Mouse (Mus musculus) thymus, adult 2 months (tissue): ENCODE data around the gene R3hdm4. TPM values are rescaled to one million over a fixed set of nuclear protein-coding genes. Genes with fewer than 3 reads are reported as not detected.
"Not testable (repeated sequence)": the region's sequence is repeated elsewhere in the genome, so short reads cannot be mapped to it uniquely, and the experiment has no call there.

Experiments
- DNase-seq: peaks from one replicate; pipeline ENCODE4 v3.0.0; 2021
- H3K27ac ChIP-seq: fragments of 200-500 bp; 2 replicates; pipeline ENCODE4 v1.5.1; 2012; ENCODE audit warnings: low read length, control low read depth; ENCODE audit not compliant: control insufficient read depth, insufficient read depth
- H3K27me3 ChIP-seq: fragments of 200-500 bp; 2 replicates; pipeline ENCODE4 v1.6.1; 2012; ENCODE audit warnings: mild to moderate bottlenecking, low read length, moderate library complexity, mixed read lengths; ENCODE audit not compliant: control insufficient read depth, insufficient read depth
- H3K36me3 ChIP-seq: fragments of 200-500 bp; 2 replicates; pipeline ENCODE4 v1.6.1; 2012; ENCODE audit warnings: mild to moderate bottlenecking, low read length, moderate library complexity; ENCODE audit not compliant: control insufficient read depth, insufficient read depth
- H3K4me1 ChIP-seq: fragments of 200-500 bp; replicated peaks from 2 replicates; pipeline ENCODE4 v1.6.1; 2012; ENCODE audit warnings: low read length; ENCODE audit not compliant: control insufficient read depth, insufficient read depth
- H3K4me3 ChIP-seq: fragments of 200-500 bp; 2 replicates; pipeline ENCODE4 v1.5.1; 2012; ENCODE audit warnings: mild to moderate bottlenecking, low read length, control low read depth, moderate library complexity; ENCODE audit not compliant: control insufficient read depth, insufficient read depth
- CTCF ChIP-seq: fragments of 200-500 bp; IDR thresholded peaks from 2 replicates; pipeline ENCODE4 v1.5.1; 2012; ENCODE audit warnings: mild to moderate bottlenecking, control low read depth, low read length, moderate library complexity, borderline replicate concordance; ENCODE audit not compliant: control insufficient read depth, poor library complexity, insufficient read depth; ENCODE audit errors: extremely low read depth
- POLR2A ChIP-seq: fragments of 200-500 bp; IDR thresholded peaks from 2 replicates; pipeline ENCODE4 v1.6.1; 2012; ENCODE audit warnings: mild to moderate bottlenecking, low read length, control low read depth, moderate library complexity; ENCODE audit not compliant: control insufficient read depth, poor library complexity, insufficient read depth; ENCODE audit errors: extremely low read depth
- WGBS: fragments of 180-500 bp; shearing (Covaris S2); methylation state at CpG from one replicate; pipeline ENCODE4 v1.1.7; 2018; 5-methylcytosine and 5-hydroxymethylcytosine counted together
- polyA plus RNA-seq: library from polyadenylated mRNA; depleted of rRNA; stranded (reverse); fragments of >200 nt; gene quantifications from 2 replicates; pipeline ENCODE4 v1.2.3, GENCODE M21; 2012

R3hdm4 gene
- polyA plus RNA-seq, 1 experiment, result 279 TPM

DNA sequence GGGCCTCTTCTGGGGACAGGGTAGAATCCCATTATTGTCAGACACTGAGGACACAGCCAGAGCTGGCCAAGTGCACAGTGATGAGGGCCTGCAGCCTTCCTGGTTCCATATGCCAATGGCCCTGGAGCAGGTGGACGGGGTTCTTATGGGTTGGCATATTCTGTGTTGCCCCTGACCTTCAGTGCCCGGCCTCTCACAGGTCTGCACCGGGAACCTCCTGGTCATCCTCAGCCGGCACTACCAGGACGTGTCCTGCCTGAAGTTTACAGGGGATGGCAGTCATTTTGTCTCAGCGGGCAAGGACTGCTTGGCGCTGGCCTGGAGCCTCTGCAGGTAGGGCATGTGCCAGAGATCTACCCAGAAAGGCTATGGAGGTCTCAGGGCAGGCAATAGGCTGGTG, 43.7 kb upstream of the R3hdm4 start:
- TF ChIP-seq CTCF, result no peak
- TF ChIP-seq POLR2A, result no peak
- Histone ChIP-seq H3K36me3 (peaks cover 5% of the 10 kb centered on the region; the same call in 1 of the 2 replicates), H3K27me3 (no peaks in the 10 kb centered on the region), H3K4me3 (no peak overlapping the region), H3K4me1 (peaks cover 6% of the 10 kb centered on the region), H3K27ac (no peak overlapping the region)
- 97% methylated on average over 7 of the region's 7 CpGs for WGBS
- DNase-seq, result no peak

DNA sequence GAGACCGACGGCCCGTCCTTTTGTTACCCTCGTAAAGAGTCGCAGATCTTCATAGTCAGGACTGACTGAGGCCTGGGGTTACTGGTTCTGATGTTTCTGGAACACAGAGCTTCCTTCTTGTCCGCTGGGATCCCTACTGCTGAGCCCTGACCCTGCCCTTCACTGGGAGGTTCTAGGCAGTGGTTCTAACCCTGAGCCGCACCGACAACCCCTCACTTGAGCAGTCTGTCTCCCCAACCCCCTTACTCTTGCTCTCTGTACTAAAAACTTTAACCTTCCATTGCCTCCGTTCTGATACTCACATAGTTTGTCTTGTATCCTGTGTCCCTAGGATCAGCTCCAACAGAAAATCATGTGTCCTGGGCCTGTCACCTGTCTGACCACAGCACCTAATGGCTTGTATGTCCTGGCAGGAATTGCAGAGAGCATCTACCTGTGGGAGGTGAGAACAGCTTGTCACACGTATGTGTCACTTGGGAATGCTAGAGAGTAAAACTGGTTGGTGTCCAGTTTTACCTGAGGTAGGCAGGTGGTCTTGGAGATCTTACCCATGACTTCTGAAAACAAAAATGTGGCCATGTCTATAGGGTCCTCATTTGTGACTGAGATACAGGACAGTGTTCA, 39.8 kb upstream of the R3hdm4 start:
- Histone ChIP-seq H3K36me3 (no peaks in the 10 kb centered on the region; the same call in 1 of the 2 replicates), H3K4me3 (peak overlapping the region; percentile 74), H3K27me3 (no peaks in the 10 kb centered on the region), H3K4me1 (peaks cover 8% of the 10 kb centered on the region), H3K27ac (no peak overlapping the region)
- DNase-seq, result no peak
- TF ChIP-seq CTCF (no peak), POLR2A (no peak)
- WGBS, result 13% methylated on average over 10 of the region's 10 CpGs

- H3K27me3 ChIP-seq, result no peaks in the 10 kb centered on the region
- WGBS, result under 1% methylated on average over 61 of the region's 61 CpGs
- TF ChIP-seq CTCF (peak; percentile 95), POLR2A (peak; percentile 58)
- no peaks in the 10 kb centered on the region; the same call in 1 of the 2 replicates for H3K36me3 ChIP-seq
- peak; percentile 99 for DNase-seq
- peaks cover 8% of the 10 kb centered on the region for H3K4me1 ChIP-seq
- no peak within 1 kb of the TSS for H3K27ac ChIP-seq
- peak within 1 kb of the TSS; percentile 74 for H3K4me3 ChIP-seq
Observed at GRCm38 (mm10) chr10:79959847-79960601, 39.0 kb upstream of the R3hdm4 start, which contains the start of gene Wdr18. TSS of gene Wdr18 (plus strand) at chr10:79960152.

GRCm38 (mm10) chr10:79959412-79959811, 38.4 kb upstream of the R3hdm4 start:
- 23% methylated on average over 10 of the region's 10 CpGs for WGBS
- H3K36me3 ChIP-seq, H3K4me3 ChIP-seq, H3K27me3 ChIP-seq, H3K27ac ChIP-seq, H3K4me1 ChIP-seq: not testable (repeated sequence)
- DNase-seq, result peak; percentile 35

- no peak overlapping the region for H3K4me3 ChIP-seq
- no peak overlapping the region for H3K27ac ChIP-seq
- no peak for TF ChIP-seq POLR2A
- TF ChIP-seq CTCF, result peak; percentile 91
- no peaks in the 10 kb centered on the region for H3K36me3 ChIP-seq
- H3K4me1 ChIP-seq, result peaks cover 8% of the 10 kb centered on the region
- 27% methylated on average over 21 of the region's 21 CpGs for WGBS
- no peaks in the 10 kb centered on the region for H3K27me3 ChIP-seq
- peak; percentile 87 for DNase-seq
Observed at GRCm38 (mm10) chr10:79958140-79958816, 37.3 kb upstream of the R3hdm4 start.

GRCm38 (mm10) chr10:79956643-79957154, 35.7 kb upstream of the R3hdm4 start:
- Histone ChIP-seq H3K36me3 (no peaks in the 10 kb centered on the region), H3K4me1 (peaks cover 8% of the 10 kb centered on the region), H3K4me3 (no peak overlapping the region), H3K27me3 (no peaks in the 10 kb centered on the region), H3K27ac (no peak overlapping the region)
- 83% methylated on average over 4 of the region's 4 CpGs for WGBS
- DNase-seq, result no peak
- no peak for TF ChIP-seq CTCF
- no peak for TF ChIP-seq POLR2A
